Mouse (Mus musculus): ENCODE results near the gene 2010111I01Rik.

DNA sequence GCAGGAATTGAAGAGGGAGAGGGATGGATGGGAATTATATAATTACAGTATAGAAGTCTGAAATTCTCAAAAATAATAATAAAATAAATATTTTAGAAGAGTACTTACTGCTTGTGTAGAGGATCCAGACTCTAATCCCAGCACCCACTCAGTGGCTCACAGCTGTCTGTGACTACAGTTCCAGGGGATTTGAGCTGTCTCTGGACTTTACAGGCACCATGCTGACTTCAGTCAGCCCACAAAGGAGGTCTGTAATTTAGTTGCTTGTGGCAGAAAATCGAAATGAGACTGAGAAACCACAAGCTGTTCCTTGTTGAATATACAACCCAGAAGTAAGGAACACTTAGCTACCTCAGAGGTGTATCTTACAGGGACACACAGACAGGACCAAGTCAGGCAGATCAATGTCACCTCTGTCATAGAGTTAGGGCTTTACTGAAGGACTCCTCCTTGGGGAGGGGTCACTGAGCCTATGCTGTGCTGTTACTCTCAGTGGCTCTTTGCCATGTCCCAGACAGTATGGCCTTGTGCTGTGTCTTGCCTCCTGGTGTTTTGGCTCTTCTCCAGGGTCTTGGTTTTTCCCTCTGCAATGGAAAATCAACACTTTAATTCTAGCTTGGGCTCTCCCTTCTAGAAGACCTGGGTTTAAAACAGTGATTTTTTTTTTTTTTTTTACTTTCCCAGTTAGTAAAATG lies 47.1 kb upstream of the 2010111I01Rik start:
- TF ChIP-seq POLR2A (IDR thresholded peaks at IDR 0.05; ENCODE audit: extremely low read depth, insufficient read depth, low read length) (no peak), CTCF (IDR thresholded peaks at IDR 0.05; ENCODE audit: extremely low read depth, insufficient read depth, low read length) (no peak)
